In genomic region chr5:131167366-131167765, GRCm38 (mm10) we compare ENCODE assay signal across 14 mouse cellular contexts.
DNase-seq lines count a peak whose midpoint lies in the region; ATAC-seq and TF ChIP-seq lines count a peak whose summit lies in the region.
"Had no signal": no experiment of that assay in that cellular context is flagged by ENCODE, and none has a peak within 500 bp of the region (broad histone marks: within the 10 kb centered on the region; RNA-seq: fewer than 3 reads in every experiment).

No protein-coding gene starts in this region.

- no peaks in the 10 kb centered on the region for H3K4me1 ChIP-seq in forebrain, postnatal 0 days (ENCODE audit: insufficient read depth)
- H3K4me1 ChIP-seq: heart, embryonic 13.5 days had no signal

- H3K4me2 ChIP-seq in forebrain, postnatal 0 days (ENCODE audit: low read depth): no peak overlapping the region
- H3K4me2 ChIP-seq: heart, embryonic 13.5 days; liver, embryonic 11.5 days; midbrain, embryonic 11.5 days had no signal

- H3K9me3 ChIP-seq in forebrain, postnatal 0 days (ENCODE audit: low read length): 0 out of 2 replicates have a peak, but pooled peaks cover 5% of the 10 kb centered on the region
- H3K9me3 ChIP-seq: heart, embryonic 13.5 days had no signal

- no peak overlapping the region for H3K27ac ChIP-seq in forebrain, postnatal 0 days (ENCODE audit: low read depth, low read length)
- H3K27ac ChIP-seq: heart, embryonic 13.5 days had no signal

- ATAC-seq in forebrain, postnatal 0 days: peak; percentile 50; the same call in 1 of the 2 replicates
- ATAC-seq: intestine, embryonic 16.5 days had no signal

- H3K4me3 ChIP-seq in forebrain, postnatal 0 days (ENCODE audit: low read depth, low read length): no peak overlapping the region
- H3K4me3 ChIP-seq: heart, embryonic 13.5 days had no signal

- H3K36me3 ChIP-seq in forebrain, postnatal 0 days (ENCODE audit: insufficient read depth): no peaks in the 10 kb centered on the region
- H3K36me3 ChIP-seq: heart, embryonic 13.5 days had no signal

- DNase-seq in left cerebral cortex, postnatal 4 days: peak; percentile 74
- no peak for DNase-seq in left cerebral cortex, postnatal 14 days (ENCODE audit: low spot score in 2 of 2)
- peak; percentile 72 for DNase-seq in cerebellum, adult 9-10 months
- DNase-seq in forebrain, postnatal 0 days: peak; percentile 53
- peak; percentile 77 for DNase-seq in layer of hippocampus, postnatal 36 days
- no peak for DNase-seq in heart, adult 11 months
- no peak for DNase-seq in kidney, postnatal 10 days
- DNase-seq: kidney, postnatal 14 days; right cerebral cortex, postnatal 25 days had no signal

- 34% methylated on average over 5 of the region's 5 CpGs for WGBS in forebrain, postnatal 0 days

- no peak overlapping the region for H3K9ac ChIP-seq in forebrain, postnatal 0 days
- H3K9ac ChIP-seq: heart, embryonic 13.5 days had no signal

- intact Hi-C loops in left cerebral cortex, postnatal 4 days (cut with DNase I): no loop called here
- intact Hi-C loops in left cerebral cortex, postnatal 14 days (cut with DNase I): loop anchor here (10.0 kb wide), 1 partner anchor 247 kb away; no protein-coding TSS in a partner anchor

- H3K27me3 ChIP-seq in forebrain, postnatal 0 days (ENCODE audit: insufficient read depth, low read length): no peaks in the 10 kb centered on the region
- H3K27me3 ChIP-seq: CH12.LX; heart, embryonic 13.5 days had no signal

- no peak for TF ChIP-seq CTCF in forebrain, postnatal 0 days (IDR thresholded peaks at IDR 0.05; ENCODE audit: low read depth)

Comparison
In these comparisons a context has a peak if more than half of its experiments do, and no peak if none do; other contexts are left out.
1. DNase-seq: peak in left cerebral cortex, postnatal 4 days (single experiment), cerebellum, adult 9-10 months (single experiment), forebrain, postnatal 0 days (single experiment) and layer of hippocampus, postnatal 36 days (2 of 2); none in left cerebral cortex, postnatal 14 days (0 of 2), heart, adult 11 months (single experiment) and kidney, postnatal 10 days (single experiment).